Mouse (Mus musculus): Measurements from ENCODE around the gene Prmt9. TPM values are rescaled to one million over a fixed set of nuclear protein-coding genes. Genes with fewer than 3 reads are reported as not detected.

Gene Prmt9
- polyA plus RNA-seq, 1 experiment from 2014 or later: 15.7 TPM

- WGBS: 51% methylated on average over 2 of the region's 2 CpGs
- no peak overlapping the region for H3K4me3 ChIP-seq (ENCODE audit: low read length)
- H3K27me3 ChIP-seq (ENCODE audit: control insufficient read depth, insufficient read depth, low read length): no peaks in the 10 kb centered on the region
- H3K9ac ChIP-seq (ENCODE audit: low read length): no peak overlapping the region
- no peak overlapping the region for H3K27ac ChIP-seq (ENCODE audit: low read length)
- H3K4me2 ChIP-seq (ENCODE audit: low read depth, low read length): no peak overlapping the region
- ATAC-seq (replicated peaks; ENCODE audit: extremely low read depth, insufficient read depth, low FRiP score): no peak
- H3K9me3 ChIP-seq (replicated peaks; ENCODE audit: control insufficient read depth, low read length): no peaks in the 10 kb centered on the region
- no peaks in the 10 kb centered on the region for H3K4me1 ChIP-seq (ENCODE audit: control insufficient read depth, insufficient read depth, low read length)
- H3K36me3 ChIP-seq (ENCODE audit: control insufficient read depth, insufficient read depth): no peaks in the 10 kb centered on the region
Observed at GRCm38 (mm10) chr8:77617916-77618315, 68.7 kb downstream of the Prmt9 start.

GRCm38 (mm10) chr8:77623677-77624209 lies 74.5 kb downstream of the Prmt9 start:
- Histone ChIP-seq H3K36me3 (ENCODE audit: control insufficient read depth, insufficient read depth) (no peaks in the 10 kb centered on the region), H3K4me2 (ENCODE audit: low read depth, low read length) (no peak overlapping the region), H3K9me3 (replicated peaks; ENCODE audit: control insufficient read depth, low read length) (no peaks in the 10 kb centered on the region), H3K27me3 (ENCODE audit: control insufficient read depth, insufficient read depth, low read length) (no peaks in the 10 kb centered on the region), H3K27ac (ENCODE audit: low read length) (no peak overlapping the region), H3K9ac (ENCODE audit: low read length) (no peak overlapping the region), H3K4me3 (ENCODE audit: low read length) (no peak overlapping the region), H3K4me1 (ENCODE audit: control insufficient read depth, insufficient read depth, low read length) (no peaks in the 10 kb centered on the region)
- ATAC-seq (replicated peaks; ENCODE audit: extremely low read depth, insufficient read depth, low FRiP score): no peak
- WGBS: 86% methylated on average over 7 of the region's 7 CpGs

- peak; percentile 63; the same call in 1 of the 2 replicates for ATAC-seq (replicated peaks; ENCODE audit: extremely low read depth, insufficient read depth, low FRiP score)
- no peak overlapping the region for H3K4me3 ChIP-seq (ENCODE audit: low read length)
- H3K4me1 ChIP-seq (ENCODE audit: control insufficient read depth, insufficient read depth, low read length): peaks cover 3% of the 10 kb centered on the region; the same call in 1 of the 2 replicates
- H3K9ac ChIP-seq (ENCODE audit: low read length): peak overlapping the region; percentile 34; the same call in 1 of the 2 replicates
- WGBS: 17% methylated on average over 15 of the region's 15 CpGs
- H3K4me2 ChIP-seq (ENCODE audit: low read depth, low read length): no peak overlapping the region
- no peaks in the 10 kb centered on the region for H3K27me3 ChIP-seq (ENCODE audit: control insufficient read depth, insufficient read depth, low read length)
- no peaks in the 10 kb centered on the region for H3K9me3 ChIP-seq (replicated peaks; ENCODE audit: control insufficient read depth, low read length)
- H3K36me3 ChIP-seq (ENCODE audit: control insufficient read depth, insufficient read depth): no peaks in the 10 kb centered on the region
- H3K27ac ChIP-seq (ENCODE audit: low read length): no peak overlapping the region
Observed at GRCm38 (mm10) chr8:77629858-77630537, 80.8 kb downstream of the Prmt9 start.

GRCm38 (mm10) chr8:77630691-77631090 lies 81.5 kb downstream of the Prmt9 start:
- WGBS: 60% methylated on average over 3 of the region's 3 CpGs
- Histone ChIP-seq H3K9ac (ENCODE audit: low read length) (peak overlapping the region; percentile 38; the same call in 1 of the 2 replicates), H3K27ac (ENCODE audit: low read length) (no peak overlapping the region), H3K9me3 (replicated peaks; ENCODE audit: control insufficient read depth, low read length) (no peaks in the 10 kb centered on the region), H3K36me3 (ENCODE audit: control insufficient read depth, insufficient read depth) (no peaks in the 10 kb centered on the region), H3K4me3 (ENCODE audit: low read length) (no peak overlapping the region), H3K4me2 (ENCODE audit: low read depth, low read length) (no peak overlapping the region), H3K27me3 (ENCODE audit: control insufficient read depth, insufficient read depth, low read length) (no peaks in the 10 kb centered on the region), H3K4me1 (ENCODE audit: control insufficient read depth, insufficient read depth, low read length) (peaks cover 3% of the 10 kb centered on the region; the same call in 1 of the 2 replicates)
- no peak for ATAC-seq (replicated peaks; ENCODE audit: extremely low read depth, insufficient read depth, low FRiP score)

Other genes with a start within 250 kb of the Prmt9 start
- 29.7 and 33.9 TPM in 2 replicates for gene Arhgap10, start 31.4 kb upstream of the Prmt9 start, polyA plus RNA-seq (2015; fragmentation: Nextera tagmentation; extraction: Ambion mirVana)
- gene Tmem184c, start 61.3 kb downstream of the Prmt9 start, polyA plus RNA-seq (2015; fragmentation: Nextera tagmentation; extraction: Ambion mirVana): 19.9 and 23.6 TPM in 2 replicates
- 39.9 and 40.1 TPM in 2 replicates for gene Ednra, start 175.1 kb downstream of the Prmt9 start, polyA plus RNA-seq (2015; fragmentation: Nextera tagmentation; extraction: Ambion mirVana)

Measured in heart, embryonic 16.5 days (tissue).